Mouse (Mus musculus): Measurements from ENCODE around the gene Klhl12.
"Not testable (repeated sequence)": the region's sequence is repeated elsewhere in the genome, so short reads cannot be mapped to it uniquely, and the experiment has no call there.

Klhl12 gene

DNA sequence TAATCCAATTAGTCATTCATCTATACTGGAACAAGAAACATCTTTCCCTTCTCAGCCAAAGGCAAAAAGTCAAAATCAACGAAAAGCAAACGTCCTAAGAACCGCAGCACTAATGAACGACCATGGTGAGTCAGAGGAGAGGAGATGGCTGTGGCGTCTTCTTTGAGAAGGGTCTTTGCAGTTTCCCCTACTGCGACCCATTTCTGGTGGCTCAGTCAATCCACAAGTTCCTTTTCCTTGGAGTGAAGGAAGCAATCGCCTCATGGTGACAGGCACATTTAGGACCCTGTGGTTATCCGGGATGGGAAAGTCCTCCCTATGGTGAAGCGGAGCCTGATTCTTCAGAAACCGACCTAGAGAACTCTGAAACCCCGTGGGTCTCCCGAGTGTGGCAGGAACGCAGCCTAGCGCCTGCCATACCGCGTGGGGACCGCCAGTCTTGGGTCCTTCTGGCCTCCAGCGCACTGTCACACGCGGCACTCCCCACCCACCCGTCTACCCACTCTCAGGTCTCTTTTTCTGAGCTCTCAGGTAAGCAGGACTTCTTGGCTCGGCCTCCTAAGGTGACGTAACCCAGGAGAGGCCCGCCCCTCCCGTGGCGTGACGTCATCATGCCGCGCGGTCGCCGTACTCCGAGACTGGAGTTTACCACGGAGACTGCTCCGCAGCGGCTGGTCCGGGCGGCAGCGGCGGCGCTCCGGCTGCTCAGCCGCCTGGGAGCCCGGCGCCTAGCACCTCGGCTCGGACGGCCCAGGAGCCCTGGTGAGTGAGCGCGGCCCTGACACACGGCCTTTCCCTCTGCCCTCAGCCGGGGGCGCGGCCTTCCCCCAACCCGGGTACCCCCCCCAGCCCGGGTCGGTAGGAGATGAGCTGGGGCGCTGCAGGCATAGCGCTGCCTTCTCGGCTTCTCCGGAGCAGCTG is at the start of gene Klhl12:
TSS of gene Klhl12 (plus strand) at position 628 of the 921 bp plus-strand sequence.
- peak; percentile 97 for DNase-seq (ENCODE audit: low spot score)

DNA sequence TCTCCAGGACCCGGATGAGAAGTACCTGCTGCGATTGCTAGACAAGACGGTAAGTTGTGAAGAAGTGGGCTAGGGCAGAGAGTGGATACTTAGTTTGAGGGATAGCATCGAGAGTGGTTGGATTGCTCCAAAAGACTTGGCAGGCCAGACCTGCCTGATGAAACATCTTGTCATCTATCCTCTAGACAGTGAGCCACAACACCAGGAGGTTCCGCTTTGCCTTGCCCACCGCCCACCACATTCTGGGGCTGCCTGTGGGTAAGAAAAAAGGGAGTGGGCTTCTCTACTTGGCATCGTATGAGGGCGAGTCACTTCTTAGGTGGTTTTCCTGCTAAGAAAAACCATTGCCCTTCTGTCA is 48.9 kb upstream of the Klhl12 start:
- DNase-seq (ENCODE audit: low spot score): no peak

DNA sequence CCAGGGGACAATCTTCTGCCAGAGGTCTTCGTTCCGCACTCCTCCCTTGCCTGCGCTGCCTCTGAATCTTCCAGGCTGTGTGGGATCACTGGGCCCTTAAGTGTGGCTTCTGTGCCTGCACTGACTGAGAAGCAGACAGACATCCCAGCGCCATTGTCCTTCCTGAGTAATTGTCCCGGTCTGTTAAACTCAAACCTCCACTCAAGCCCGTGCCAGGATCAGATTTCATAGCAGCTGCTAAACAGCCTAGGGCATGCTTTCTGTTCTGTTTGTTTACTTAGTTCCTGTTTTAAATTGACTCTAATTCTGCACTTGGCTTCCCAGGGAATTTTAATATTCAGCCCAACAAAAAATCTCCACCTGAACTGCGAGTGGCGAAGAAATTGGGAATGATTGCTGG is 47.3 kb upstream of the Klhl12 start:
- no peak for DNase-seq (ENCODE audit: low spot score)

DNA sequence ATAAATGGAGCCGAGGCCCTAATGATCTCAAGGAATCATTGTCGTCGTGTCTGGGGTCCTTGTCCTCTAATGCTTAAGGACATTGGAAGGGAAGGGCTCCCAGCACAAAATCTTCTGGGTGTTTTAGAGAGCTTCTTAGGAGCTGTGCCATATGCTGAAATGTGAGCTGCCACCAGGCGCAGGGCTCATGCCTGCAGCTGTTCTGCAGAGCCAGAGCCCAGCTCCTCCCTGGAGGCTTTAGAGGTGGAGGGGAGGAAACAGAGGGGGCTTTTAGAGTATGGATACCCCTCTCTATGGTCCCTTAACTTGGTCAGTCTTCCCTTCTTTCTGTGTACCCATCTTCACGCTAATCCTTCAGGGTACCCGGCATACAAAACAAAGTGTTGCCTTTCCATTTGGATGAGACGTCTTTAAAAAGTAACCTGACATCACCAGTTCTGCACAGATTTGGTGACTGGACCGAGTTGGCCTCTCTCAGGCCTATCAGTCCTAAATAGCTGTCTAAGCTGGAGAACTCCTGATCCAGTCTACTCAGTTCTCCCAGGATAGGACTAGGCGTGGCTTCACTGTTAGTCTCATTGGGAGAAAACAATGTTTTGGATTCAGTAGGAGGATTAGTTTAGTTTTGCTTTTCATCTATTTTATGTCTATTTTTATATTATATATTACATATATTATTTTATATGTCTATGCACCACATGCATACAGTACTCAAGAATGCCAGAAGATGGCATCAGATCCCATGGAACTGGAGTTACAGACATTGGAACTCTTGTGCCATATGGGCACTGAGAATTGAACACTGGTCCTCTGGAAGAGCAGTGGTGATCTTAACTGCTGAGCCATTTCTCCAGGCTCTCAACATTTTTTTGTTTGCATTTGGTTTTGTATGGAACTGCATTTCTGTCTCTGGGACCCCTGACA is 43.4 kb upstream of the Klhl12 start:
- DNase-seq (ENCODE audit: low spot score): no peak

DNA sequence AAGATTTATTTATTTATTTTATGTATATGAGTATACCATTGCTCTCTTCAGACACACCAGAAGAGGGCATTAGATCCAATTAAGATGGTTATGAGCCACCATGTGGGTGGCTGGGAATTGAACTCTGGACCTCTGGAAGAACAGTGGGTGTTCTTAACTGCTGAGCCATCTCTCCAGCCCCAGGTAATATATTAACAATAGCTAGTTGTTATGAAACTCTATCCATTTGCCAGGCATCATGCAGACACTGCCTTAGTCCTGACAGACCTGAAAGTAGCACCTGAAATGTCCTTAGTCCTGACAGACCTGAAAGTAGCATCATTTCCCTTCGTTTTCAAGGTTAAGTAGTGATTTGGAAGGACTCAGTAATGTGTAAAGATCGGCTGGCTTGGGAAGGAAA is 41.3 kb upstream of the Klhl12 start:
- DNase-seq (ENCODE audit: low spot score): no peak

DNA sequence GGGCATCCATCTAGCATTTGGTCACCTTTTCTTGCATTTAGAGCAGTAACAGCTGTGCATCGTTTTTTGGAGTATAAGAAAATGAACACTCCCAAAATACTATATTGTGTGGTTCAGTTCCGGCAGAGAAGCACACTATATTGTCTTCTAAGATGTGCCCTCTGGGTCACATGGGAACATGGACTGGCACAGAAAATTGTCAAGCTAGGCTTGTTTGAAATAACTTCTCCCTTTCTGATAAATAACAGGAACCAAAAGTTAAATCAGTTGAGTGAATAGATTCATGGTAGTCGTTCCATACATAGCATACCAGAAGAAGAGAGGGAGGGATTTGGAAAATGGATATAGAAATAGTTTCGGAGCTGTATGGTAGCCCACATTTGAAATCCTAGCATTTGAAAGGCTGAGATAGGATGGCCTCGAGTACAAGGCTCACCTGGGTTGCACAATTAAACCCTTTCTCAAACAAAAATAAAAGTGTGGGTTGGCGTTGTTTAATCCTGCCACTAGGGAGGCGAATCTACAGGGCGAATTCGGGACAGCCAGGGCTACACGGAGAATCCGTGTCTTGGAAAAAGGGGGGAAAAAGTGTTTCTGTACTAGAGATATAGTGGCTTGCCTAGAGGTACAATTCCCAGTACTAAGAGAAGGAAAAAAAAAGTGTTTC is 40.7 kb upstream of the Klhl12 start:
- no peak for DNase-seq (ENCODE audit: low spot score)

GRCm38 (mm10) chr1:134415168-134415831 is 40.0 kb upstream of the Klhl12 start, which contains the start of gene Adipor1:
Adipor1 (plus strand) TSS chr1:134415378.
- peak; percentile 92 for DNase-seq (ENCODE audit: low spot score)

DNA sequence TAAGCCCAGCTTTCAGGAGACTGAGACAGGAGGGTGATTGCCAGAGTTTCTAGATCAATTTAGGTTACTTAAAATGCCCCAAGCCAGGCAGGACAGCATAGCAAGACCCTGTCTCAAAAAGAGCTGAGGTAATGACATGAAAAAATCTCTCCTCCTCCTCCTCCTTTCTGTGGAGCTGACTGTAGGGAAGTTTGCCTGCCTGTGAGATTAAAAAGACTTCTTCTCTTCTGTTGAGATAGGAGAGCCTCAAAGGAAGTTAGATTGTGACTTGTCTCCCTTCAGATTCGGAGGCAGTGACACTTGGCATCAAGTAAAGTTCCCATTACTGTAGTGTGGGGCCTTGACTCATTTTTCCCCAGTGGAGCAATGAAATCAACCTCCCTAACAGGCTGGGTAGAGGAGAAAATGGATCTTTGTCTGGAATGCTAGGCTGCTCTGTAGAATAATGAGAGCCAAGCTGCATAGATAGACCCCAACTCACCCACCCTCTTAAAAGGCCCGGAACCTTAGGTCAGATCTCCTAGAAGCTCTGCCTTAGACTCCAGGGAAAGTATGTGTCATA is 36.8 kb upstream of the Klhl12 start:
- DNase-seq (ENCODE audit: low spot score): no peak

DNA sequence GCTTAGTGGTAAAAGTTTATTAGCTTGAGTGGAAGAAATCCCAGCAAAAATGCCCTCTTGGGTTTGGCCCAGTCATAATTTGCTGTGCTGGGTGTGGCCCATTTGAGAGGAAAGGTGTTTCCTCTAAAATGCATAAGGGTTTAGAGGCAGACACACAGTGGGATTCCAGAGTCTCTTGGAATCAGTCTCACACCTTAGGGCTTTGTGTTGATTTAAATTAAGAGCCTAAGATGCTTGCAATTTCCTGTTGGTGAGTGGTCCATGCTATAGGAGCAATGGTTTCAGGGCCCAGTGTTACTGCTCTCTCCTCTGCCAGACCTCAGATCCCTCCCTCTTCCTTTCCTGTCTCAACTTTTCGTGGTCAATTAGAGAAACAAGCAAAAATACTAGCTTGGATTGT is 36.2 kb upstream of the Klhl12 start:
- DNase-seq (ENCODE audit: low spot score): no peak

DNA sequence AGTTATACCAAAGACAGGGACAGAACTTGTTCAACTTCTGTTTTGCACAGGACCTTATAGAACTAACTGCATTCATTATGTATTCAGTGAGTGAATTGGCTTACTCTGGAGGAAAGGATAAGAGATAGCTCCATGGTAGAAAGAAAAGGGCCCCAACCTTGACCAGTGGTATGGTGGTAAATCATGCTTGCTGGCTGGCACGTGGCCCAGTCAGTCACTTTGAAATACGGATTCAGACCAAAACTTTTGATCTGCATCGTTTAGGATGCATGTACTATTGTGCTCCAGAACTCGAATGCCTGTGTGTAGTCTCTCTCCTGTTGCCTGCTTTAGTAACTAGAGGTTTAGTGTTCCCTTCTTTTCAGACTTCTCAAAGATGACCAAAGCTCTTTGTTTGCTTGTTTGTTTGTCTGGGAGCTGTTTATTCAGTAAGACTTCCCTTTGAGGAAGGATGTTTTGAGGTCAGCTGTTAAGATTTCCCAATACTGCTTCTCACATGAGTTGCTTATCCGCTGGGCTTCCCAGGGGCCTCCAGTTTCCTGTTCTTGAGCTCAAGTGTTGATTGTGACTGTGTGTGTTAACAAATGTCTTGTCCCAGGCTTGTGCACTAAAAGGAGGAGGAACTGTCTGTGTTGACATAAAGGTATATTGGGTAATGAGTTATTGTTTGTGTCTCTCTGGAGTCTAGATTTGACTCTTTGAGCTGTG is 35.4 kb upstream of the Klhl12 start:
- no peak for DNase-seq (ENCODE audit: low spot score)

- DNase-seq (ENCODE audit: low spot score): no peak
Measured at GRCm38 (mm10) chr1:134423911-134424310, 31.4 kb upstream of the Klhl12 start.

DNA sequence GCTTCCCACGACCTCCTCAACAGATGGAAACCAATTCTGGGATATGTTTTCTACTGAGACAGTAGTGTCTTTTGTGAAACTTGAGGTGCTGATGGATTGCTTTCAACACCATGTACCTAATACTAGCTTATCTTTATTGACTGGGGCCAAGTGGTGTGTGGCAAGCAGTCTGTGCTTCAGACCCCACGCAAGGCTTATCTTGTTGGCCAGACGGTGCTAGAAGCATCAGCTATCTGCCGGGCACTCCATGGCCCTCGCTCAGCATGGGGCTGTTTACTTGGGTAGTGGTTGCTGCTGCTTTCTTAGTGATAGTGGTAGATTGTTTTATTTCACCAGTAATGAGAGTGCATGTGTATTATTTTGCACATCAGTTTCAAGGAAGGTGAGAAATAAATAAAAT is 29.0 kb upstream of the Klhl12 start:
- no peak for DNase-seq (ENCODE audit: low spot score)

DNA sequence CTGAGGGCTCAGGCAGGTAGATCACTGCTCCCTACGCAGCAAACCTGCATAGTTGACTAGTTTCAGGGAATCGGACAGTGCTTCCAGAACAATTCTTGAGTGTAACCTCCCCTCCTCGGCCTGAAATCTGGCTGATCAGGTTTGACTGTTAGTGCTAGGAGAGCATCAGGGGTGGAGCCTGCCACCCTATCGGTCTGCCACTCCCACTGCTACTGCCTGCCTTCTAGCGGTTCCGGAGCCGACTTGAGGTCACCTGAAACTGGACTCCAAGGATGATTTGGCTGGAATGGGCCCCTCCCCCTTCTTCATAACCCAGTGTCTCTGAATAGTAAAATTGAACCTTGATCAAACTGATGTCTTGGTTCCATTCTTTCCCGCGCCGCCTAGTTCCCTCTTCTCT is 22.3 kb upstream of the Klhl12 start:
- no peak for DNase-seq (ENCODE audit: low spot score)

- no peak for DNase-seq (ENCODE audit: low spot score)
Measured at GRCm38 (mm10) chr1:134433473-134433872, 21.9 kb upstream of the Klhl12 start.

DNA sequence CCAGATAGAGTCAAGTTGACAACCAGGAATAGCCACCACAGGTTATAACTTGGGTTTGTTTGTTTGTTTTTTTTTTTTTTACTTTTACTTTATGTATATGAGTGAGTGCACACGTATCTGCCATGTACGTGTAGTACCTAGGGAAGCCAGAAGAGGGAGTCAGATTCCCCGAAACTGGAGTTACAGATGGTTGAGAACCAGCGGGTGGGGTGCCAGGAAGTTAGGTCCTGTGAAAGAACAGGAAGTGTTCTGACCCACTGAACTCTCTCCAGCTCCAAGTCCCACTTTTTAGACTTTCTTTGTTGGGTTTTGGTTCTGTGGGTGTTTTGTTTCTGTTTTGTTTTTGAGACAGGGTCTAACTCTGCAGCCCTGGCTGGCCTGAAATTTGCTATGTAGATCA is 19.9 kb upstream of the Klhl12 start:
- DNase-seq (ENCODE audit: low spot score): no peak

- DNase-seq (ENCODE audit: low spot score): no peak
Measured at GRCm38 (mm10) chr1:134440437-134440836, 14.9 kb upstream of the Klhl12 start.

- DNase-seq (ENCODE audit: low spot score): not testable (repeated sequence)
Measured at GRCm38 (mm10) chr1:134441737-134442136, 13.6 kb upstream of the Klhl12 start.

GRCm38 (mm10) chr1:134442394-134442793 is 12.9 kb upstream of the Klhl12 start:
- DNase-seq (ENCODE audit: low spot score): no peak

DNA sequence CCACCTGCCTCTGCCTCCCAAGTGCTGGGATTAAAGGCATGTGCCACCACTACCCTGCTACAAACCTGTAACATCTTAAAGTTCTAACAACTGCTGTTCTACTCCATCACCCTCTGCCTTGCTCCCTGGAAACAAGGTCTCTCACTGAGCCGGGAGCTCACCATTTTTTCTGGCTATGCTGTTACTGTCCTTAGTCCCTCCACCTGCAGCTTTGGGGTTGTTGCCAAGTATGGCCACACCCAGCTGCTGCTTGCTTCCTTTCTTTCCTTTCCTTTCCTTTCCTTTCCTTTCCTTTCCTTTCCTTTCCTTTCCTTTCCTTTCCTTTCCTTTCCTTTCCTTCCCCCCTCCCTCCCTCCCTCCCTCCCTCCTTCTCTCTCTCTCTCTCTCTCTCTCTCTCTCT is 12.0 kb upstream of the Klhl12 start:
- DNase-seq (ENCODE audit: low spot score): not testable (repeated sequence)

GRCm38 (mm10) chr1:134445418-134445817 is 9.9 kb upstream of the Klhl12 start:
- no peak for DNase-seq (ENCODE audit: low spot score)

- DNase-seq (ENCODE audit: low spot score): not testable (repeated sequence)
Measured at GRCm38 (mm10) chr1:134448537-134448936, 6.8 kb upstream of the Klhl12 start.

Measured in urinary bladder, postnatal 25 days (tissue).